Mouse (Mus musculus): ENCODE measurements around the gene Nkiras1. TPM values are rescaled to one million over a fixed set of nuclear protein-coding genes. Genes with fewer than 3 reads are reported as not detected.

Nkiras1 gene
- polyA plus RNA-seq, 1 experiment from 2014 or later: 43.1 TPM

- Histone ChIP-seq H3K27me3 (no peaks in the 10 kb centered on the region), H3K27ac (0 out of 2 replicates have a peak overlapping the region, but pooled peaks have one; percentile 8), H3K36me3 (peaks cover 5% of the 10 kb centered on the region; the same call in 1 of the 2 replicates), H3K9ac (peak overlapping the region; percentile 72), H3K4me3 (peak overlapping the region; percentile 50), H3K4me2 (peak overlapping the region; percentile 82), H3K9me3 (no peaks in the 10 kb centered on the region), H3K4me1 (replicated peaks) (peaks cover 42% of the 10 kb centered on the region)
- ATAC-seq (ENCODE audit: low FRiP score): peak; percentile 25
- under 1% methylated on average over 33 of the region's 37 CpGs for WGBS
Measured at GRCm38 (mm10) chr14:18326968-18327672, 56.2 kb downstream of the Nkiras1 start.

GRCm38 (mm10) chr14:18330789-18331692 lies 60.1 kb downstream of the Nkiras1 start:
- Histone ChIP-seq H3K27me3 (no peaks in the 10 kb centered on the region), H3K9me3 (no peaks in the 10 kb centered on the region), H3K4me2 (peak overlapping the region; percentile 76), H3K36me3 (peaks cover 5% of the 10 kb centered on the region; the same call in 1 of the 2 replicates), H3K9ac (peak overlapping the region; percentile 98), H3K27ac (peak overlapping the region; percentile 91), H3K4me3 (peak overlapping the region; percentile 84), H3K4me1 (replicated peaks) (peaks cover 40% of the 10 kb centered on the region)
- under 1% methylated on average over 74 of the region's 99 CpGs for WGBS
- peak; percentile 85 for ATAC-seq (ENCODE audit: low FRiP score)

GRCm38 (mm10) chr14:18331693-18332131 lies 60.8 kb downstream of the Nkiras1 start, which contains the start of gene Ube2e1:
Gene Ube2e1 (minus strand): TSS chr14:18331859.
- Histone ChIP-seq H3K4me3 (peak within 1 kb of the TSS; percentile 84), H3K9ac (peak within 1 kb of the TSS; percentile 98), H3K4me2 (peak within 1 kb of the TSS; percentile 76), H3K4me1 (replicated peaks) (peaks cover 33% of the 10 kb centered on the region), H3K9me3 (no peaks in the 10 kb centered on the region), H3K27me3 (no peaks in the 10 kb centered on the region), H3K27ac (peak within 1 kb of the TSS; percentile 91), H3K36me3 (peaks cover 5% of the 10 kb centered on the region; the same call in 1 of the 2 replicates)
- WGBS: 1% methylated on average over 31 of the region's 39 CpGs
- peak; percentile 92 for ATAC-seq (ENCODE audit: low FRiP score)

Other genes with a start within 250 kb of the Nkiras1 start
- gene Nr1d2, start 32.0 kb upstream of the Nkiras1 start, polyA plus RNA-seq (2015; fragmentation: Nextera tagmentation; extraction: Ambion mirVana): 3.7 and 4.1 TPM in 2 replicates
- gene Rpl15, start 255 bp downstream of the Nkiras1 start, polyA plus RNA-seq (2015; fragmentation: Nextera tagmentation; extraction: Ambion mirVana): 296 and 314 TPM in 2 replicates
- 225 and 228 TPM in 2 replicates for gene Ube2e1, start 60.7 kb downstream of the Nkiras1 start, polyA plus RNA-seq (2015; fragmentation: Nextera tagmentation; extraction: Ambion mirVana)